In the genomic region with DNA sequence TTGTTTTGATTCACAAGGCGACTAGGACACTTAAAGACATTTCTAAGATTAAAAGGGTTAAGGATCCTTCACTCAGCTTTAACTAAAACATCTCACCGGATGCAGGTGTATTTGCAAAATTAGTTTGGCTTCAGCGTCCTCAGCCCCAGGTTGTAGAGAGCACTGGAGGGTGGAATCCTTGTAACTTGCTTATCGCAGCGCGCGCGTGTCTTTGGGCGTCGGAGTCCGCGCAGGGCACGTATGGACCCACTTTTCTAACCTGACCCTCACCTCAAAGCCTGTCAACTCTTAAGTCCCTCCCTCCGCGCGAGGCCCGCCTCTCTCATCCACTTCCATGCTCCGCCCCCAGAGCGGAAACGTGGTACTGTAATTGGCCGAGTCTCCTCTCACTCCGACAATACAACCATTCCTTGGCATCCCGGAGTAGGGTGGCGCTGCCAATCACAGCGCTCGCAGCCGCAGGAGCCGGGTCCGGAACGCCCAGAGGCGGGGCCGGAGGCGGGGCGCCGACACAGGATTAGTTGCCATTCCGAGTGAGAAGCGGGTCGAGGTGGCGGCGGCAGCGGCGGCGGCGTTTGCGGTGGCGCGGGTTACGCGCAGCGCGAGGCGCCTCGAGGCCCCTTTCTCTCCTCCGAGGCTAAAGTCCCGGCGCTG, we compare ENCODE assay signal across 8 mouse cellular contexts. TPM values are rescaled to one million over a fixed set of nuclear protein-coding genes. Genes with fewer than 3 reads are reported as not detected.
DNase-seq lines count a peak whose midpoint lies in the region; ATAC-seq lines count a peak whose summit lies in the region.

No protein-coding gene starts in this region.

- H3K9me3 ChIP-seq in lung, embryonic 16.5 days (ENCODE audit: control insufficient read depth, low read length), result no peaks in the 10 kb centered on the region

- ATAC-seq in hematopoietic stem cell, adult 5-6 weeks (replicated peaks in 1 of 2; ENCODE audit: insufficient read depth in 1 of 2, low FRiP score in 2 of 2, low TSS enrichment in 1 of 2, low read depth in 1 of 2, poor library complexity in 2 of 2, severe bottlenecking in 2 of 2), result peak; percentile 98 to 99
- peak; percentile 99 for ATAC-seq in lung, embryonic 16.5 days (ENCODE audit: low read depth)

- WGBS in lung, embryonic 16.5 days, result under 1% methylated on average over 42 of the region's 56 CpGs

- DNase-seq in MEL-GATA-1-ER (ENCODE audit: extremely low read depth, low read depth), result peak; percentile 96
- peak; percentile 99 for DNase-seq in cerebellum, adult 8-10 months
- DNase-seq in forelimb bud, embryonic 11.5 days (ENCODE audit: low read depth, low spot score), result peak; percentile 98
- peak; percentile 99 for DNase-seq in layer of hippocampus, adult 9-10 months (ENCODE audit: low spot score)
- DNase-seq in ovary, postnatal 10 days (ENCODE audit: low spot score), result peak; percentile 91
- DNase-seq in thymus, postnatal 10 days (ENCODE audit: low spot score in 2 of 2), result peak; percentile 99 to 100

- H3K27me3 ChIP-seq in lung, embryonic 16.5 days (ENCODE audit: control insufficient read depth, insufficient read depth, low read depth, low read length), result no peaks in the 10 kb centered on the region

- H3K36me3 ChIP-seq in lung, embryonic 16.5 days (ENCODE audit: control insufficient read depth, insufficient read depth, low read length), result no peaks in the 10 kb centered on the region

- H3K9ac ChIP-seq in lung, embryonic 16.5 days (ENCODE audit: low read length), result peak overlapping the region; percentile 95

- H3K27ac ChIP-seq in lung, embryonic 16.5 days (ENCODE audit: low read length), result peak overlapping the region; percentile 97

- peaks cover 21% of the 10 kb centered on the region for H3K4me1 ChIP-seq in lung, embryonic 16.5 days (replicated peaks; ENCODE audit: control insufficient read depth, insufficient read depth, low read length)

- peak overlapping the region; percentile 94 for H3K4me3 ChIP-seq in lung, embryonic 16.5 days (ENCODE audit: low read length)

- peak overlapping the region; percentile 84 for H3K4me2 ChIP-seq in lung, embryonic 16.5 days (ENCODE audit: low read depth, low read length)

RNA-seq across cellular contexts. Expression of gene Glcci1, which starts 0.4 kb away (rescaled TPM):
- total RNA-seq in hematopoietic stem cell, adult 5-6 weeks (2017), result 2.0 and 3.2 TPM in 2 replicates
- polyA plus RNA-seq in lung, embryonic 16.5 days (2015; fragmentation: Nextera tagmentation; extraction: Ambion mirVana), result 3.8 and 6.2 TPM in 2 replicates

Comparison
In these comparisons a context has a peak if more than half of its experiments do, and no peak if none do; other contexts are left out.
1. Peak in every context shown above with its lines: DNase-seq, ATAC-seq, H3K4me3 ChIP-seq and H3K27ac ChIP-seq.